Comparison of ENCODE assay signal across 28 mouse cellular contexts in the genomic region with DNA sequence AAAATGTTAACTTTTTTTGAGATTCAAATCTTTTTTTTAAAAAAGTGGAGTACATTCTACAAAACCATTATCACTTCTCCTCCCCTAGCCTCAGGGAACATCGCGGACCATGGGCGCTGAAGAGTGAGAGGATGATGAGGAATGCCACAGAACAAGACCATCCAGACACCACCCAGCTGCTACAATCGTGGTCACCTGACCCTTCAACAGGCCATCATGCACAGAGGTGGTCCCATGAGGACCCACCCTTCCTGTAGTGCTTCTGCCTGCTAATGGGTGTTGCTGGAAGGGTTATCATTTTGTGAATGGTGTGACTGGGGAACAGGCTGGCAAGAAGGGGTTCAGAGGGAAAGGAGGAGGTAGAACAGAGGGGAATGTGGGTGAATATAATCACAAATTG.
"Had no signal": no experiment of that assay in that cellular context is flagged by ENCODE, and none has a peak within 500 bp of the region (broad histone marks: within the 10 kb centered on the region; RNA-seq: fewer than 3 reads in every experiment).

No protein-coding gene starts in this region.

- H3K4me3 ChIP-seq: gastrocnemius, adult 2 months; heart, adult 2 months; heart, embryonic 13.5 days; heart, embryonic 15.5 days; hindbrain, embryonic 10.5 days; hindbrain, embryonic 12.5 days; intestine, embryonic 15.5 days; layer of hippocampus, adult 2 months; left cerebral cortex, adult 2 months; liver, embryonic 13.5 days; liver, embryonic 15.5 days had no signal

- H3K27me3 ChIP-seq: heart, embryonic 13.5 days; heart, embryonic 15.5 days; hindbrain, embryonic 12.5 days; intestine, embryonic 15.5 days; liver, embryonic 13.5 days; liver, embryonic 15.5 days had no signal

- ATAC-seq: hindbrain, embryonic 16.5 days; inflammation-experienced regulatory T-cells, adult 6 months; intestine, embryonic 15.5 days; intestine, postnatal 0 days had no signal

- H3K36me3 ChIP-seq: heart, embryonic 13.5 days; heart, embryonic 15.5 days; hindbrain, embryonic 10.5 days; hindbrain, embryonic 12.5 days; intestine, embryonic 15.5 days; liver, embryonic 13.5 days; liver, embryonic 15.5 days had no signal

- H3K9me3 ChIP-seq: heart, embryonic 13.5 days; heart, embryonic 15.5 days; hindbrain, embryonic 10.5 days; hindbrain, embryonic 12.5 days; intestine, embryonic 15.5 days; liver, embryonic 13.5 days; liver, embryonic 15.5 days had no signal

- H3K27ac ChIP-seq: gastrocnemius, adult 2 months; heart, adult 2 months; heart, embryonic 13.5 days; heart, embryonic 15.5 days; hindbrain, embryonic 10.5 days; hindbrain, embryonic 12.5 days; hindbrain, embryonic 14.5 days; intestine, embryonic 15.5 days; layer of hippocampus, adult 2 months; left cerebral cortex, adult 2 months; liver, embryonic 13.5 days; liver, embryonic 15.5 days had no signal

- DNase-seq: gastrocnemius, adult 2 months; gastrocnemius, postnatal 10 days; gastrocnemius, postnatal 36 days; heart, adult 11 months; heart, adult 2 months; heart, postnatal 14 days; heart, postnatal 4 days; kidney, adult 18-20 months; kidney, adult 8-10 months; kidney, postnatal 10 days; kidney, postnatal 25 days; kidney, postnatal 4 days; liver; liver, embryonic 13.5 days had no signal

- H3K9ac ChIP-seq: heart, embryonic 13.5 days; heart, embryonic 15.5 days; hindbrain, embryonic 12.5 days; hindbrain, embryonic 14.5 days; intestine, embryonic 15.5 days; liver, embryonic 13.5 days; liver, embryonic 15.5 days had no signal

- H3K4me2 ChIP-seq: heart, embryonic 11.5 days; heart, embryonic 13.5 days; heart, embryonic 15.5 days; hindbrain, embryonic 12.5 days; hindbrain, embryonic 14.5 days; intestine, embryonic 15.5 days; liver, embryonic 11.5 days; liver, embryonic 13.5 days; liver, embryonic 15.5 days had no signal
